Mouse (Mus musculus) skeletal muscle tissue, adult 2 months (tissue): ENCODE data around the gene Sec22b.

Experiments used
- DNase-seq: peaks from one replicate; pipeline ENCODE4 v3.0.0-alpha.2; 2012; ENCODE audit warnings: low read depth, low spot score

Sec22b gene

GRCm38 (mm10) chr3:97939626-97940510, 38.9 kb downstream of the Sec22b start:
- no peak for DNase-seq

DNA sequence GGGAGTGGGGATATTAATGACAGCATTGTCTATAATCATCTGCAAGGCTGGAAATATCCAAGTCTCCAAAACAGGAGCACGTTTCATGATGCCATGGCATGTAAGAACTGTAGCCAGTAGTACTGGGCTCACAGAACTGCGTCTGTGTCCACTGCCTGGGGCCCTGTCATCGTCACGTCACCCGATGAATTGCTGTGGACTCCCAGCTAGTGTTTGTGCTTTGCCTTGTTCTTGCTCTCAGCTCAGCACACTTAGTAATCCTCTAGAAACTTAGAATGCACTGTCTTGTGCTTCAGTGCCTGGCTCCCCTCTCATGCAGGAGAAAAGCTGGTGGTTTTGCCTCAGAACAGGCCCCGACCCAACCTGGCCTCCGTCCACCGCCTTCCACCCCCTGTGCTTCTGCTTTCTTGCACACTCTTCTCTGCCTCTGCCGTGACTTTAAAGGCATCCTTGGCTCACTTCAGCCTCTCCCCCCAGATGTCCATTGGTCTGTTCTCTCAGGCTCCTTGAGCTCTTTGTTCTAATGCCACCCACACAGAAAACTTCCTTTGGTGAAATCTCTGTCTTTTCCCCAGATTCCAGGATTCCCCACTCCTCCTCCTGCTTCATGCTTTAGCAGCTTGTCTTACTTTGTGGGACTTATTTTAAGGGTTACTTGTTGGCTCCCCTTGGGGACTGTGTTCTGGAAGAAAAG, 39.7 kb downstream of the Sec22b start:
- no peak for DNase-seq

- DNase-seq = no peak
Measured at GRCm38 (mm10) chr3:97941440-97942259, 40.7 kb downstream of the Sec22b start.

DNA sequence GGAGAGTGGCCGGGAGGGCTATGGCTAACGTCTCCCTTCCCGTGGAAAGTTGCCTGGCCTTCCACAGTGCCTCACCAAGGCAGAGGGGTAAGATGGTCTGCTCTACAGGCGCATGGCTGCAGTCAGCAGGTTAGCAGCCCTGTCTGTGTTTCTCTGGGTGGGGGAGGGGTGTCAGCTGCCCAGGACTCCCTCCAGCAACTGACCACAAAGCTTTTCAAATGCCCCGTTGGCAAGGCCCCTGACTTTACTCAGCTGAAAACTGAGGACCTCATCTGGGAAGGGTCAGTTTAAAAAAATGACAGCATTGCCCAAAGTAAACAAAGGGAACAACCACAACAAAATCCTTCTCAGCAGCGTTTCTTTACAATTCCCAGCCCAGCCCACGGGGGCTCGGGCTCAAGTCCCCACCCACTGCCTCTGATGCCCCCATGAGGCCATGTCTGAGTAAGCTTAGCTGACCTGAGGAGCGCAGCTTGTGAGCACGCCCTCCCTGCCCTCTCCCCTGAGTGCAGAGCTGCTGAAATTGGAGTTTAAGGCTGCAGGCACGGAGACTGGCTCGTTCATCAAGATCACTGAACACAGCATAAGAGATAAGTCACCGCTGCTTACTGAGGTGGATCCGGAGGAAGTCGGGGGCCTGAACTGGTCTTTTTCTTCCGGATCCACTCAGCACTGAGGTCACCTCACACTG, 41.4 kb downstream of the Sec22b start:
- peak; percentile 38 for DNase-seq

GRCm38 (mm10) chr3:97944462-97944861, 43.5 kb downstream of the Sec22b start:
- DNase-seq = no peak

DNA sequence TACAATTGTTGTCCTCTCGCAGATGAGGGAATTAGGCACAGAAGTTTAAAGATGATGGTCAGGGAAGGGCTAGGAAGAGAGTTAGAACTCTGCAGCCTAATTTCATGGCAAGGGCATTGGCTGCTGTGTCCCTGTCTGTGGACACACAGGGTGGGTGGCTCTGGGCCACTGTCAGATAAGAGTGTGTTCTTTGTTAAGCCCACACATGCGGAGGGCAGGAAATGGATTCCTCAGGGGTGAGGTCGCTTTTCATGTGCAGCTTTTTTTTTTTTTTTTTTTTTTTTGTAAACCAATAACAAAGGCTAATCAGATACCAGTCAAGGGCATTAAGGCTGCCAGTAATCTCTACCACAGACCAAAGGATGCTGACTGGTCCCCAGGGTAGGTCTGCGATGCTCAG, 45.4 kb downstream of the Sec22b start:
- no peak for DNase-seq

GRCm38 (mm10) chr3:97948518-97948917, 47.5 kb downstream of the Sec22b start:
- no peak for DNase-seq

- no peak for DNase-seq
Measured at GRCm38 (mm10) chr3:97949946-97950345, 49.0 kb downstream of the Sec22b start.

DNA sequence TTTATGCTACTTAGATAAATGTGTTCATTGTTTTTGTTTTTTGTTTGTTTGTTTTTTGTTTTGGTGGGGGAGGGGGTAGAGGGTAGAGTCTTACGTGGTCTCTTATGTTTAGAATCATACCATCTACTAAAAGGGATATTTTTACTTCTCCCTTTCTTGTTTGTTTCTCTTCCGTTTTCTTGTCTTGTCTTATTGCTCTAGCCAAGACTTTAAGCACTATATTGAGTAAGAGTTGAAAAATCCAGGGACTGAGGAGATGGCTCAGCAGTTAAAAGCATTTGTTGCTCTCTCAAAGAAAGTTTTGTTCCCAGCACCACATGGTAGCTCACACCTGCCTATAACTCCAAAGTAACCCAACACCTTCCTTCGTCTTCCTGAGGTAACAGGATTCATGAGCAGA, 50.1 kb downstream of the Sec22b start:
- DNase-seq = no peak

DNA sequence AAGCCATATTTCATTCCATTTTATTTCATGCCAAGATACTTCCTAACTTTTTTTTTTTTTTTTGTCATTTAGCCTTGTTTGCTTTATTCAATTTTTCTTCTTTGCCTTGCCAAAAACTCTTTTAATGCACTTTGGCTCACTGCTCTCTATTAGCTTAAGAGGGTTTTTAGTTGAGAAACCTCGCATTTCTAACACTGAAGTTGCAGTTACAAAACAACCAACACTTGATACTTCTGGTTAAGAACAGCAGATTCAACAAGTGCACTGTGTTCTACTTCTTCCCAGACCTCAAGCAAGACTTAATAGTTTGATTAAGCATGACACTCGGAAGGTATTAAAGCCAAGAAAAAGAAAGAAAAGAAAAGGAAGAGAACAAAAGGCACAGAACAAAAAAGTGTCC, 52.2 kb downstream of the Sec22b start:
- DNase-seq = no peak

GRCm38 (mm10) chr3:97956322-97956721, 55.3 kb downstream of the Sec22b start:
- no peak for DNase-seq

- no peak for DNase-seq
Measured at GRCm38 (mm10) chr3:97956926-97957325, 55.9 kb downstream of the Sec22b start.

DNA sequence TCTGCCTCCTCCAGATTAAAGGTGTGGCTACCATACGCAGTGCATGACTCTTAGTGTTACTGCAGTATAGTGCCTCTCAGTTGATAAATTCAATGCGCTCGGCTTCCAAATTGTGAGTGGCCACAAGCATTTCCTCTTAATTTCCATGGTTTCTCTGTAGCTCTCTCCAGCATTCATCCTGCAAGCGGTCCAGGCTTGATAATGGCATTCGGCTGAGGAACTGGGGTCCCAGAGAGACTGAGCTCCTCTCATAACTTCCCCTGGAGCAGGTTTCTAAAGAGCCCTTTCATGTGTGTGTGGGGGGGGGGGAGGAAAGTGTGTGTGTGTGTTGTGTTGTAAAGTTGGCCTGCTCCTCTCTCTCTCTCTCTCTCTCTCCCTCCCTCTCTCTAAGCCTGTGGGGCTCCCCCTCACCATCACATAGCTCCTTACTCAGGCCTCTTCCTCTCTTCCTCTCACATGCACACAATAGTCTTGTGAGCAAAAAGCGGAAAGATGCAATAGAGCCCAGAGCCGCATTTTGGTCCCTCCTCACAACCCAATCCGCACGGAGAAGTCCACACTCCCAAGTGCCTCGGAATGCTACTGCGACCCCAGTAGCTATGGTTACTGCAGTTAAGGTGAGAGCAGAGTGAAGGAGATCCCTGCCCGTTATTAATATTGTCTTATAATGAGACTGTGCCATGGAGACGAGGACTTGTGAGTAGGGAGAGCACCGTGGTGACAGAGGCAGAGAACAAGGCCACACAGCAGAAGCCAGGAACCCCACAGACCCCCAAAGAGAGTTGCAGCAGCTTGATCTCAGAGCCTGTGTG, 60.0 kb downstream of the Sec22b start:
- no peak for DNase-seq

GRCm38 (mm10) chr3:97961962-97962361, 61.0 kb downstream of the Sec22b start:
- DNase-seq = no peak

GRCm38 (mm10) chr3:97964878-97965353, 63.9 kb downstream of the Sec22b start:
- peak; percentile 52 for DNase-seq

- no peak for DNase-seq
Measured at GRCm38 (mm10) chr3:97967627-97968026, 66.6 kb downstream of the Sec22b start.

DNA sequence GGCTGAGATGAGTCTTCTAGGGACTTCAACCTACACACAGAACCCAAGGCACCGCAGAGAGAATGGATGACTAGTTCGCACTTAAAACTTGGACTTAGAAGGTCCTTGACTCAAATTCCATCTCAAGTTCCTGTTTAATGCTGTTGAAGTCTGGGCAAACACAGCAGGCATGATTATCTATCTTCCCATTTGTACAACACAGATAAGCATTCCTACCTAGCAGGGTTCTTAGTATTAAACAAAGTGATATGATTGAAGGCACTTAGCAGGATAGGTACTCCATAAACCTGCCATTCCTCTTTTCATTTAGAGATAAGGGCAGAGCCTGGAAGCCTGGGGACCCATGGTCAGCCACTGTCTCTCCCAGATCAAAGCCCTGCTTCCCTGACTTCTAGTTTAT, 67.2 kb downstream of the Sec22b start:
- DNase-seq = no peak

GRCm38 (mm10) chr3:97969019-97969418, 68.0 kb downstream of the Sec22b start:
- DNase-seq = no peak

DNA sequence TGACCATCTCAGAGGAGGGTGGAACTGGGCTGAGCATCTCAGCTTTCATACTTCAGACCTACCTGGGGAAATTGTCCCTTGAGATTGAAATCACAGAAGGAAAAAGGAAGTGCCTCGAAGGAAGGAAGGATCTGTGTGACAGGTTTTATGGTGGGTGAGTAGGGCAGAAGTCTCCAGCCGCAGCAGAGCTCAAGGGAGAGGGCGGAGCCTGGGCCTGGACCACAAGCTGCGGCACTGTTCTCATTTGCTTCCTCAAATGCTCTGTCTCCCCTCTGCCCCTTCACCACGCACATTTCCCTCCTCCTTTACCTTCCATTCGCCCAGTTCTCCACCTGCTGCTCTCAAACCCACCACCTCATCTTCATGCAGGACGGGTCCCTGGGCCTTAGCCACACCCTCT, 70.1 kb downstream of the Sec22b start:
- DNase-seq = no peak

DNA sequence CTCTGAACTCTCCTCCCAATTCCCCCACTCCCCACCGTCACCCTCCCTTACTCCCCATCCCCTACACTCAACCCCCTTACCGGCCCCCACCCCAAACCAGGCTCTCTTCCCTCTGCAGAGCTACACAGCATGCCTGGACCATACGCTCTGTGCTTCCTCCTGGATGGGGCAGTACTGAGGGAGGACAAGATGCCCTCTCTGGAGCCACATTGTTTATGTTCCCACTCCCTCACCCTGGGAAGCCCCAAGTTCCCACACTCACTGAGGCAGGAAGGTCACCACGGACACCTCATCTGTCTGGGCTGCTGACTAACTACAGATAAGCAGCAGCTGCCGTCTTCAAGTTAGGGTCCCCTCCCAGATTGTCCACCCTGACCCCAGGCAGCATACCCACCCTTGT, 71.2 kb downstream of the Sec22b start:
- DNase-seq = no peak

DNA sequence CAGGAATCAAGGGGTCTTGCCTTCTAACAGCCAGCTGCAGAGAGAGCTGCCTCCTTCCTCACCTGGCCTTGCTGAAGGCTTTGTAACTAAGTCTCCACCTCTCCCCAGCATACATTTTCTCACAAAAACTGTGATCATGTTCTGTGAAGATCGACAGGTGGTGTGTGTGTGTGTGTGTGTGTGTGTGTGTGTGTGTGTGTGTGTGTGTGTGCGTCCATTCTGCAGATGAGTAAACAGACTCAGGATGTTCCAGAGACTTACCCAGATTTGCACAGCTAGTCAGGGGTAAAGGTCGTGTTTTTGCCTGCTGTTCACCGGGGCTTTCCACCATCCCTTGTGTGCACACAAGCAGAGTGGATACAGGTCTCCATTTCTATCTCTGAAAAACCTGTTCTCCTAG, 71.7 kb downstream of the Sec22b start:
- no peak for DNase-seq
